Mouse (Mus musculus) spleen, adult 2 months (tissue): Measurements from ENCODE around the gene Mall.

ENCODE experiments used
- CTCF ChIP-seq: fragments of 200-500 bp; IDR thresholded peaks from 2 replicates; pipeline ENCODE4 v1.5.1; 2011; ENCODE audit warnings: mild to moderate bottlenecking, inconsistent platforms; ENCODE audit not compliant: insufficient read depth, insufficient read length, insufficient replicate concordance; ENCODE audit errors: extremely low read depth
- POLR2A ChIP-seq: fragments of 200-500 bp; IDR thresholded peaks from 2 replicates; pipeline ENCODE4 v1.6.1; 2011; ENCODE audit warnings: low read depth, low read length, inconsistent platforms

DNA sequence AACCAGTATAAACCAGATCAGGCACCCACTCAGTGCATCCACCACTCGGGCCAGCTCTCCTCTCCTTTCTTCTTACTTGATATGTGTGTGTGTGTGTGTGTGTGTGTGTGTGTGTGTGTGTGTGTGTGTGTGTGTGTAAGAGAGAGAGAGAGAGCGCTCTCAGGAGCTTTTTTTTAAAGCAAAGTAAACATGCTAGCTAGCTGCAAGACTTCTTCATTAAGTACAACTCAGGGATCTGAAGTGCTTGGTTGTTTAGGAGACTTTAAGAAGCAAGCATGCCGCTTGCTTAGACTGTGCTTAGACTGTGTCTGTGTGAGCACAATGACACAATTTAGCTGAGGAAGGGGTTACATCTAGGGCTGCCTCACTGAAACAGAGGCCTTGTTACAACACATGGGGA, 12.9 kb upstream of the Mall start:
- TF ChIP-seq CTCF (no peak), POLR2A (no peak)
